Mouse (Mus musculus) stomach, embryonic 16.5 days (tissue): ENCODE measurements around the gene Cox15. TPM values are rescaled to one million over a fixed set of nuclear protein-coding genes. Genes with fewer than 3 reads are reported as not detected.

Source experiments
- ATAC-seq: fragments of 200-750 bp; cut with Nextera tagmentation; 2 replicates; pipeline ENCODE4 v1.8.0; 2017; ENCODE audit warnings: moderate number of reproducible peaks, moderate TSS enrichment; ENCODE audit not compliant: insufficient read depth, low FRiP score
- H3K27ac ChIP-seq: fragments of 300-500 bp; sonication (generic); 2 replicates; pipeline ENCODE4 v1.5.1; 2014; ENCODE audit warnings: low read length
- H3K27me3 ChIP-seq: fragments of 300-500 bp; sonication (generic); 2 replicates; pipeline ENCODE4 v1.6.1; 2014; ENCODE audit warnings: low read length, control low read depth, mixed read lengths; ENCODE audit not compliant: control insufficient read depth, insufficient read depth
- H3K36me3 ChIP-seq: fragments of 300-500 bp; sonication (generic); 2 replicates; pipeline ENCODE4 v1.6.1; 2014; ENCODE audit warnings: low read length; ENCODE audit not compliant: control insufficient read depth, insufficient read depth
- H3K4me1 ChIP-seq: fragments of 300-500 bp; sonication (generic); 2 replicates; pipeline ENCODE4 v1.6.1; 2014; ENCODE audit warnings: low read length, control low read depth, mixed read lengths; ENCODE audit not compliant: control insufficient read depth, insufficient read depth
- H3K4me2 ChIP-seq: fragments of 300-500 bp; sonication (generic); 2 replicates; pipeline ENCODE4 v1.6.1; 2014; ENCODE audit warnings: low read depth, low read length, mixed read lengths
- H3K4me3 ChIP-seq: fragments of 300-500 bp; sonication (generic); replicated peaks from 2 replicates; pipeline ENCODE4 v1.5.1; 2014; ENCODE audit warnings: mild to moderate bottlenecking, low read length
- H3K9ac ChIP-seq: fragments of 300-500 bp; sonication (generic); 2 replicates; pipeline ENCODE4 v1.6.1; 2014; ENCODE audit warnings: low read length
- H3K9me3 ChIP-seq: fragments of 300-500 bp; sonication (generic); replicated peaks from 2 replicates; pipeline ENCODE4 v1.6.1; 2016; ENCODE audit warnings: low read length, control low read depth; ENCODE audit not compliant: control insufficient read depth
- WGBS: fragments of 180-500 bp; shearing (Covaris S2); extraction: QIAGEN DNeasy Blood & Tissue Kit; methylation state at CpG from one replicate; pipeline ENCODE4 v1.1.7; 2014; 5-methylcytosine and 5-hydroxymethylcytosine counted together
- polyA plus RNA-seq: library from polyadenylated mRNA; unstranded; fragments of >200 nt; fragmentation: Nextera tagmentation; extraction: Ambion mirVana; gene quantifications from 2 replicates; pipeline ENCODE4 v1.2.1, GENCODE M21; 2015

The Cox15 gene
- 10.0 and 10.8 TPM in 2 replicates for polyA plus RNA-seq

GRCm38 (mm10) chr19:43752489-43753225 is at the start of gene Cox15, which contains the start of gene Cutc:
Gene Cox15, minus strand, starts transcription at chr19:43753000.
Gene Cutc, plus strand, starts transcription at chr19:43752996.
- under 1% methylated on average over 62 of the region's 62 CpGs for WGBS
- Histone ChIP-seq H3K27ac (peak within 1 kb of the TSS; percentile 99), H3K36me3 (no peaks in the 10 kb centered on the region), H3K4me2 (peak within 1 kb of the TSS; percentile 49), H3K27me3 (no peaks in the 10 kb centered on the region), H3K4me1 (no peaks in the 10 kb centered on the region), H3K9me3 (no peaks in the 10 kb centered on the region), H3K9ac (peak within 1 kb of the TSS; percentile 89), H3K4me3 (peak within 1 kb of the TSS; percentile 77)
- ATAC-seq, result peak; percentile 94

DNA sequence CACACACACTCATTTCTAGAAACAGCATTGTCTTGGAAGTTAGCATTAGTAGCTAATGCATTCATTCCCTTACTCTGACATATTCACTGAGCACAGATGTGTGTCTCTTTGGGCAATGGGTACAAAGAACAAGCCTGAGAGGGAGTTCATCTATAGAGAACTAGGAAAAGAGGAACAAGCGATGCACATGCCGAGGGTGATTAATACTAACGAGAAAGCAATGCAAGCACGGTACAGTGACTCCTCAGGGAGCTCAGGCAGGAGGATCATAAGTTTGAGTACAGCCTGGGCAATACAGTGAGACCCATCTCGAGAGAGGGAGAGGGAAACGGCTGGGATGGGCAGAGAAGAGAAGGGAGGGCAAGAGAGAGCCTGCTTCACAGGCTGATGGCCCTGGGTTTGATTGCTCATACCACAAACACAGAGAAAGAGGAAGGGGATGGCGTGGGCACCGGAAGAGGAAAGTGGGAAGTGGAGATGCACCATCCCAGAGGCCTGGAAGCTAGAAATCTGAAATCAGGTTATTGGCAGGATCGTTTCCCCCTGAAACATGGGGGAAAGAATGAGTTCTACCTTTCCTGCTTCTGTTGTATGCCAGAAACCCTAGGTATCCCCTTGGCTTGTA is 48.7 kb upstream of the Cox15 start:
- Histone ChIP-seq H3K4me1 (no peaks in the 10 kb centered on the region), H3K27me3 (no peaks in the 10 kb centered on the region), H3K4me2 (no peak overlapping the region), H3K9me3 (no peaks in the 10 kb centered on the region), H3K4me3 (no peak overlapping the region), H3K9ac (no peak overlapping the region), H3K27ac (no peak overlapping the region), H3K36me3 (no peaks in the 10 kb centered on the region)
- ATAC-seq, result no peak
- 80% methylated on average over 9 of the region's 9 CpGs for WGBS

GRCm38 (mm10) chr19:43797216-43797615 is 44.4 kb upstream of the Cox15 start:
- Histone ChIP-seq H3K27ac (no peak overlapping the region), H3K4me3 (no peak overlapping the region), H3K36me3 (no peaks in the 10 kb centered on the region), H3K9me3 (no peaks in the 10 kb centered on the region), H3K4me1 (no peaks in the 10 kb centered on the region), H3K4me2 (no peak overlapping the region), H3K9ac (no peak overlapping the region), H3K27me3 (no peaks in the 10 kb centered on the region)
- 61% methylated on average over 5 of the region's 5 CpGs for WGBS
- no peak for ATAC-seq

- WGBS, result 74% methylated on average over 8 of the region's 8 CpGs
- Histone ChIP-seq H3K27me3 (no peaks in the 10 kb centered on the region), H3K4me2 (no peak overlapping the region), H3K9ac (no peak overlapping the region), H3K36me3 (no peaks in the 10 kb centered on the region), H3K4me3 (no peak overlapping the region), H3K9me3 (no peaks in the 10 kb centered on the region), H3K4me1 (no peaks in the 10 kb centered on the region), H3K27ac (no peak overlapping the region)
- no peak for ATAC-seq
Observed at GRCm38 (mm10) chr19:43795511-43795910, 42.7 kb upstream of the Cox15 start.

DNA sequence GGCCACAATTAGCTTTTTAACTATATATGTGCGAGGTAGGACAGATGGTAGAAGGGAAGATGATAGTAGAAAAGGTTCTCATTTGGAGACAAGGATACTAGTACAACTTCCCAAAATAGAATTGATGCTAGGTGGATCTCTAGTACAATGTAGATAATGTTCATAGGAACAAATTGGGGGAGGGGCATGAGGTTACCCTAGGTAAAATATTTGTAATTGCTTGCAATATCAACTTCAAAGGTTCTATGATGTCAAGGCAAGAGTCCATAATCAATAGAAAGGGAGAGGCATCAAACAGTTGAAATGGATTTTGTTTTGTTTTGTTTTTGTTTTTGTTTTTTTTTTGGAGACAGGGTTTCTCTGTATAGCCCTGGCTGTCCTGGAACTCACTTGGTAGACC is 41.2 kb upstream of the Cox15 start:
- ATAC-seq, result no peak
- Histone ChIP-seq H3K9me3 (no peaks in the 10 kb centered on the region), H3K4me2 (no peak overlapping the region), H3K4me3 (no peak overlapping the region), H3K27ac (no peak overlapping the region), H3K9ac (no peak overlapping the region), H3K4me1 (no peaks in the 10 kb centered on the region), H3K36me3 (no peaks in the 10 kb centered on the region), H3K27me3 (no peaks in the 10 kb centered on the region)
- WGBS, result 88% methylated on average over 1 of the region's 1 CpGs

- no peak overlapping the region for H3K4me3 ChIP-seq
- no peak overlapping the region for H3K27ac ChIP-seq
- no peaks in the 10 kb centered on the region for H3K36me3 ChIP-seq
- no peaks in the 10 kb centered on the region for H3K4me1 ChIP-seq
- H3K4me2 ChIP-seq, result no peak overlapping the region
- H3K9ac ChIP-seq, result no peak overlapping the region
- no peaks in the 10 kb centered on the region for H3K27me3 ChIP-seq
- no peaks in the 10 kb centered on the region for H3K9me3 ChIP-seq
- ATAC-seq, result no peak
- WGBS, result 86% methylated on average over 4 of the region's 4 CpGs
Observed at GRCm38 (mm10) chr19:43792537-43792936, 39.7 kb upstream of the Cox15 start.

DNA sequence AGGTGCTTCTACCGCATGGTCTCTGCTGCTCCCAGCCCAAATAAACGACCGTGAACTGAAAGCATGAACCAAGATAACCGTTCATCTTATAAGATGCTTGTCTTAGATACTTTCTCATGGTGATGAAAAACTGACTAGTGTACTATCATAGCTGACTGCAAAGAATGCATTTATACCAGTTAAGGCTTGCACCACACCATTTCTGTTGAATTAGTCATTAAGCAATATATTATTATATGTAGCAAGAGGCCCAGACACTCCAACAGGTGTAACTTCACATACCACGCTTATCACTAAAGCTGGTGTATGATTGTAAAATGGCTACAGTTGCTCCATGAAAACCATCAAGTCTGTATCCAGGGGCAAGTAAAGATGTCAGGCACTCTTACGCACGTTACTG is 37.0 kb upstream of the Cox15 start:
- ATAC-seq, result no peak

GRCm38 (mm10) chr19:43786249-43787026 is 33.6 kb upstream of the Cox15 start:
- whole genome bisulfite sequencing, result 76% methylated on average over 13 of the region's 13 CpGs
- Histone ChIP-seq H3K27me3 (no peaks in the 10 kb centered on the region), H3K4me3 (no peak overlapping the region), H3K4me1 (no peaks in the 10 kb centered on the region), H3K9me3 (no peaks in the 10 kb centered on the region), H3K36me3 (no peaks in the 10 kb centered on the region), H3K9ac (no peak overlapping the region), H3K27ac (no peak overlapping the region), H3K4me2 (no peak overlapping the region)
- no peak for ATAC-seq

More for the DNA sequence above, 37.0 kb upstream of the Cox15 start:
- H3K4me2 ChIP-seq, result no peak overlapping the region
- no peaks in the 10 kb centered on the region for H3K36me3 ChIP-seq
- 66% methylated on average over 7 of the region's 7 CpGs for WGBS
- no peak overlapping the region for H3K4me3 ChIP-seq
- no peaks in the 10 kb centered on the region for H3K27me3 ChIP-seq
- H3K9me3 ChIP-seq, result no peaks in the 10 kb centered on the region
- no peaks in the 10 kb centered on the region for H3K4me1 ChIP-seq
- H3K9ac ChIP-seq, result no peak overlapping the region
- H3K27ac ChIP-seq, result no peak overlapping the region

DNA sequence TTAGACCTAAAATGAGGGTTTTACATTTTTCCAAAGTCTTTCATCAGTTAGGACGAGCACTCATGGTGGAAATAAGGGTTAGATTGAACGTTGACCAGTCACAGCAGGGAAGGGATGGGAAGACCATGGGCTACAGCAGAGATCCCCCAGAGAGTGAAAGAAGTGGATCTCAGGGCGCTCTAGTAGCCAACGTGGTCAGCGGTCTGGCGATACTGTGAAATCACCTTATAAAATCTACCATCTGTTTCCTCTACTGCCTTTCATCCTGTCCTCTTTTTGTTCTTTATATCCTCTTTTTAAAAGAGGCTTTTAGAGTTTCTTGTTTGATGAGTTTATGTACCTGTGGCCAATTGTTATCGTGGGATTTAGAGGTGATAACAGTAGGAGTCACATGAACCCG is 32.0 kb upstream of the Cox15 start:
- no peak overlapping the region for H3K27ac ChIP-seq
- H3K4me2 ChIP-seq, result no peak overlapping the region
- H3K36me3 ChIP-seq, result no peaks in the 10 kb centered on the region
- H3K27me3 ChIP-seq, result no peaks in the 10 kb centered on the region
- WGBS, result 69% methylated on average over 8 of the region's 8 CpGs
- no peak overlapping the region for H3K9ac ChIP-seq
- H3K9me3 ChIP-seq, result no peaks in the 10 kb centered on the region
- no peak overlapping the region for H3K4me3 ChIP-seq
- no peaks in the 10 kb centered on the region for H3K4me1 ChIP-seq
- ATAC-seq, result no peak
